9 mouse cellular contexts compared by ENCODE assay signal in genomic region chr15:91609713-91610112, GRCm38 (mm10). TPM values are rescaled to one million over a fixed set of nuclear protein-coding genes. Genes with fewer than 3 reads are reported as not detected.
DNase-seq lines count a peak whose midpoint lies in the region; ATAC-seq lines count a peak whose summit lies in the region.
"Had no signal": no experiment of that assay in that cellular context is flagged by ENCODE, and none has a peak within 500 bp of the region (broad histone marks: within the 10 kb centered on the region; RNA-seq: fewer than 3 reads in every experiment).

No protein-coding gene starts in this region.

- H3K9me3 ChIP-seq in hindbrain, embryonic 11.5 days (ENCODE audit: control insufficient read depth, low read length) = no peaks in the 10 kb centered on the region
- H3K9me3 ChIP-seq in hindbrain, embryonic 12.5 days (replicated peaks) = no peaks in the 10 kb centered on the region
- no peaks in the 10 kb centered on the region for H3K9me3 ChIP-seq in limb, embryonic 11.5 days (ENCODE audit: control insufficient read depth, low read length)
- H3K9me3 ChIP-seq: megakaryocyte, embryonic 14.5 days had no signal

- 37% methylated on average over 8 of the region's 8 CpGs for WGBS in hindbrain, embryonic 11.5 days
- WGBS in hindbrain, embryonic 12.5 days = 27% methylated on average over 8 of the region's 8 CpGs
- WGBS in limb, embryonic 11.5 days = 30% methylated on average over 8 of the region's 8 CpGs

- no peak overlapping the region for H3K9ac ChIP-seq in hindbrain, embryonic 11.5 days (ENCODE audit: low read depth, low read length)
- H3K9ac ChIP-seq in hindbrain, embryonic 12.5 days = no peak overlapping the region
- no peak overlapping the region for H3K9ac ChIP-seq in limb, embryonic 11.5 days (ENCODE audit: low read length)

- peak; percentile 80 for DNase-seq in hindbrain, embryonic 11.5 days (ENCODE audit: low spot score)
- DNase-seq in R1 (ENCODE audit: low read depth, low spot score) = peak; percentile 80
- peak; percentile 85 to 93 for DNase-seq in cerebellum, postnatal 14 days
- DNase-seq in heart, postnatal 4 days = peak; percentile 78
- DNase-seq in limb, embryonic 11.5 days (ENCODE audit: low spot score) = peak; percentile 77
- DNase-seq in retina, adult 2 months (ENCODE audit: low read depth, low spot score) = peak; percentile 3
- peak; percentile 29 for DNase-seq in urinary bladder, adult 2 months (ENCODE audit: low spot score)

- H3K4me3 ChIP-seq in hindbrain, embryonic 11.5 days (ENCODE audit: low read depth, low read length) = no peak overlapping the region
- no peak overlapping the region for H3K4me3 ChIP-seq in hindbrain, embryonic 12.5 days
- no peak overlapping the region for H3K4me3 ChIP-seq in limb, embryonic 11.5 days (ENCODE audit: low read depth, low read length)
- H3K4me3 ChIP-seq: megakaryocyte, embryonic 14.5 days had no signal

- no peaks in the 10 kb centered on the region for H3K36me3 ChIP-seq in hindbrain, embryonic 11.5 days (ENCODE audit: control insufficient read depth, insufficient read depth, low read length)
- no peaks in the 10 kb centered on the region for H3K36me3 ChIP-seq in hindbrain, embryonic 12.5 days
- no peaks in the 10 kb centered on the region for H3K36me3 ChIP-seq in limb, embryonic 11.5 days (ENCODE audit: control insufficient read depth, insufficient read depth, low read length)

- H3K4me1 ChIP-seq in hindbrain, embryonic 11.5 days (replicated peaks; ENCODE audit: control insufficient read depth, insufficient read depth, low read length) = no peaks in the 10 kb centered on the region
- H3K4me1 ChIP-seq in hindbrain, embryonic 12.5 days = no peaks in the 10 kb centered on the region
- H3K4me1 ChIP-seq in limb, embryonic 11.5 days (ENCODE audit: control insufficient read depth, insufficient read depth, low read length) = no peaks in the 10 kb centered on the region
- H3K4me1 ChIP-seq: megakaryocyte, embryonic 14.5 days had no signal

- no peaks in the 10 kb centered on the region for H3K27me3 ChIP-seq in hindbrain, embryonic 11.5 days (ENCODE audit: control insufficient read depth, insufficient read depth, low read length)
- no peaks in the 10 kb centered on the region for H3K27me3 ChIP-seq in hindbrain, embryonic 12.5 days
- no peaks in the 10 kb centered on the region for H3K27me3 ChIP-seq in limb, embryonic 11.5 days (ENCODE audit: control insufficient read depth, insufficient read depth, low read length)
- H3K27me3 ChIP-seq: megakaryocyte, embryonic 14.5 days had no signal

- H3K4me2 ChIP-seq in hindbrain, embryonic 11.5 days (replicated peaks; ENCODE audit: low read depth, low read length) = no peak overlapping the region
- no peak overlapping the region for H3K4me2 ChIP-seq in hindbrain, embryonic 12.5 days (replicated peaks)
- H3K4me2 ChIP-seq in limb, embryonic 11.5 days (ENCODE audit: low read depth, severe bottlenecking) = no peak overlapping the region

- ATAC-seq in hindbrain, embryonic 11.5 days (ENCODE audit: low FRiP score) = no peak
- ATAC-seq in hindbrain, embryonic 12.5 days (ENCODE audit: low FRiP score) = no peak
- no peak for ATAC-seq in limb, embryonic 11.5 days (ENCODE audit: insufficient number of reproducible peaks, low FRiP score, low TSS enrichment, low read depth)

- H3K27ac ChIP-seq in hindbrain, embryonic 11.5 days (ENCODE audit: low read depth, low read length) = no peak overlapping the region
- H3K27ac ChIP-seq in hindbrain, embryonic 12.5 days = no peak overlapping the region
- H3K27ac ChIP-seq in limb, embryonic 11.5 days (replicated peaks; ENCODE audit: low read depth, low read length) = no peak overlapping the region

RNA-seq across cellular contexts. Expression of gene Slc2a13, which starts 36.7 kb away (rescaled TPM):
- polyA plus RNA-seq in hindbrain, embryonic 11.5 days (2014; fragmentation: Nextera tagmentation; extraction: Ambion mirVana) = 1.5 and 1.8 TPM in 2 replicates
- 3.0 and 3.3 TPM in 2 replicates for polyA plus RNA-seq in hindbrain, embryonic 12.5 days (2016; fragmentation: Nextera tagmentation; extraction: Ambion mirVana)
- total RNA-seq in heart, postnatal 4 days (2021) = 1 to 10 TPM; 3.2 to 3.3 TPM
- 0.95 and 0.99 TPM in 2 replicates for polyA plus RNA-seq in limb, embryonic 11.5 days (2014; fragmentation: Nextera tagmentation; extraction: Ambion mirVana)
- 2.8 and 3.3 TPM in 2 replicates for polyA plus RNA-seq in urinary bladder, adult 2 months (2012; rRNA removed)

Comparison
In these comparisons a context has a peak if more than half of its experiments do, and no peak if none do; other contexts are left out.
1. DNase-seq: peak in every context shown above with its lines; median percentile 89 in cerebellum, postnatal 14 days; 80 in hindbrain, embryonic 11.5 days; 80 in R1; 78 in heart, postnatal 4 days; 77 in limb, embryonic 11.5 days; 29 in urinary bladder, adult 2 months; 3 in retina, adult 2 months.